Mouse (Mus musculus) v-Abl transformed pro-B cells (cell line): ENCODE measurements around the gene Il5.

ENCODE experiments used
- in situ Hi-C, 2 experiments: fragments of 400-800 bp; cut with MboI; formaldehyde crosslinking; loops; one replicate each; pipeline ENCODE4 v1.15.1; 2025; ENCODE audit not compliant: unreplicated experiment in 2 of 2

The Il5 gene

GRCm38 (mm10) chr11:53720715-53721114, at the start of gene Il5:
Gene Il5 (plus strand): TSS chr11:53720794.
- in situ Hi-C loops = no loop called here

GRCm38 (mm10) chr11:53671414-53671813, 49.2 kb upstream of the Il5 start:
- in situ Hi-C loops = loop anchor here in 1 of 2 experiments (25.0 kb wide), 1 partner anchor 409 kb away; no protein-coding TSS in a partner anchor

GRCm38 (mm10) chr11:53680141-53680540, 40.5 kb upstream of the Il5 start:
- in situ Hi-C loops = loop anchor here in 1 of 2 experiments (25.0 kb wide), 2 partner anchors 393 to 1968 kb away; no protein-coding TSS in a partner anchor

- in situ Hi-C loops = loop anchor here in 1 of 2 experiments (25.0 kb wide), 2 partner anchors 394 to 1969 kb away; no protein-coding TSS in a partner anchor
Observed at GRCm38 (mm10) chr11:53681686-53682085, 38.9 kb upstream of the Il5 start.

- in situ Hi-C loops = loop anchor here in 1 of 2 experiments (25.0 kb wide), 2 partner anchors 395 to 1970 kb away; no protein-coding TSS in a partner anchor
Observed at GRCm38 (mm10) chr11:53682170-53682569, 38.4 kb upstream of the Il5 start.

GRCm38 (mm10) chr11:53682994-53683530, 37.5 kb upstream of the Il5 start:
- in situ Hi-C loops = loop anchor here in 1 of 2 experiments (25.0 kb wide), 2 partner anchors 396 to 1971 kb away; no protein-coding TSS in a partner anchor

GRCm38 (mm10) chr11:53691979-53692378, 28.6 kb upstream of the Il5 start:
- in situ Hi-C loops = loop anchor here in 1 of 2 experiments (25.0 kb wide), 2 partner anchors 405 to 1980 kb away; no protein-coding TSS in a partner anchor

- in situ Hi-C loops = loop anchor here in 1 of 2 experiments (25.0 kb wide), 2 partner anchors 411 to 1986 kb away; no protein-coding TSS in a partner anchor
Observed at GRCm38 (mm10) chr11:53698521-53698920, 22.1 kb upstream of the Il5 start.

GRCm38 (mm10) chr11:53699351-53699750, 21.2 kb upstream of the Il5 start:
- in situ Hi-C loops = loop anchor here in 1 of 2 experiments (25.0 kb wide), 2 partner anchors 412 to 1987 kb away; no protein-coding TSS in a partner anchor

GRCm38 (mm10) chr11:53706236-53706933, 14.2 kb upstream of the Il5 start:
- in situ Hi-C loops = no loop called here

GRCm38 (mm10) chr11:53706934-53707717, 13.5 kb upstream of the Il5 start, which contains the start of gene Rad50:
Gene Rad50 (minus strand): TSS chr11:53707319.
- in situ Hi-C loops = no loop called here

GRCm38 (mm10) chr11:53707718-53708009, 12.9 kb upstream of the Il5 start:
- in situ Hi-C loops = no loop called here

- in situ Hi-C loops = no loop called here
Observed at GRCm38 (mm10) chr11:53719701-53720100, 893 bp upstream of the Il5 start.

GRCm38 (mm10) chr11:53731457-53731856, 10.9 kb downstream of the Il5 start:
- in situ Hi-C loops = loop anchor here (10.0 to 25.0 kb wide), 3 partner anchors 356 to 1307 kb away; partner anchors contain the start of gene Il3 (in 1 of the 2)

- in situ Hi-C loops = loop anchor here (10.0 to 25.0 kb wide), 3 partner anchors 355 to 1307 kb away; partner anchors contain the start of gene Il3 (in 1 of the 2)
Observed at GRCm38 (mm10) chr11:53732244-53732643, 11.7 kb downstream of the Il5 start.

GRCm38 (mm10) chr11:53733824-53734223, 13.2 kb downstream of the Il5 start:
- in situ Hi-C loops = loop anchor here (10.0 to 25.0 kb wide), 3 partner anchors 353 to 1309 kb away; partner anchors contain the start of gene Il3 (in 1 of the 2)

- in situ Hi-C loops = loop anchor here (10.0 to 25.0 kb wide), 3 partner anchors 353 to 1310 kb away; partner anchors contain the start of gene Il3 (in 1 of the 2)
Observed at GRCm38 (mm10) chr11:53734431-53734830, 13.8 kb downstream of the Il5 start.

GRCm38 (mm10) chr11:53734970-53735681, 14.5 kb downstream of the Il5 start:
- in situ Hi-C loops = loop anchor here (5.0 to 25.0 kb wide), 4 partner anchors 268 to 1310 kb away; partner anchors contain the start of gene Il3 (in 1 of the 2)

- in situ Hi-C loops = loop anchor here (5.0 to 25.0 kb wide), 4 partner anchors 268 to 1311 kb away; partner anchors contain the start of gene Il3 (in 1 of the 2)
Observed at GRCm38 (mm10) chr11:53735682-53736245, 15.2 kb downstream of the Il5 start.
